Mouse (Mus musculus) forebrain, embryonic 12.5 days (tissue): ENCODE measurements at regions not wholly inside any gene's neighbourhood (a gene's known extent, or its start where the extent isn't known, plus 50 kb on each side); places are given as distances from the start of the nearest gene placed in this dataset.

ENCODE experiments used
- ATAC-seq: fragments of 200-750 bp; cut with Nextera tagmentation; 2 replicates; pipeline ENCODE4 v1.8.0; 2017; ENCODE audit warnings: moderate TSS enrichment; ENCODE audit not compliant: low FRiP score
- H3K27ac ChIP-seq: fragments of 300-500 bp; sonication (generic); 2 replicates; pipeline ENCODE4 v1.5.1; 2016; ENCODE audit warnings: mild to moderate bottlenecking
- H3K27me3 ChIP-seq: fragments of 300-500 bp; sonication (generic); 2 replicates; pipeline ENCODE4 v1.6.1; 2016; ENCODE audit warnings: mild to moderate bottlenecking
- H3K36me3 ChIP-seq: fragments of 300-500 bp; sonication (generic); replicated peaks from 2 replicates; pipeline ENCODE4 v1.6.1; 2016; ENCODE audit warnings: mild to moderate bottlenecking
- H3K4me1 ChIP-seq: fragments of 300-500 bp; sonication (generic); 2 replicates; pipeline ENCODE4 v1.6.1; 2016
- H3K4me2 ChIP-seq: fragments of 300-500 bp; sonication (generic); 2 replicates; pipeline ENCODE4 v1.6.1; 2016; ENCODE audit warnings: mild to moderate bottlenecking, moderate library complexity
- H3K4me3 ChIP-seq: fragments of 300-500 bp; sonication (generic); replicated peaks from 2 replicates; pipeline ENCODE4 v1.5.1; 2016; ENCODE audit warnings: mild to moderate bottlenecking
- H3K9ac ChIP-seq: fragments of 300-500 bp; sonication (generic); 2 replicates; pipeline ENCODE4 v1.6.1; 2016; ENCODE audit warnings: mild to moderate bottlenecking
- H3K9me3 ChIP-seq: fragments of 300-500 bp; sonication (generic); 2 replicates; pipeline ENCODE4 v1.6.1; 2016
- WGBS: fragments of 180-500 bp; shearing (Covaris S2); methylation state at CpG from one replicate; pipeline ENCODE4 v1.1.7; 2016; 5-methylcytosine and 5-hydroxymethylcytosine counted together

DNA sequence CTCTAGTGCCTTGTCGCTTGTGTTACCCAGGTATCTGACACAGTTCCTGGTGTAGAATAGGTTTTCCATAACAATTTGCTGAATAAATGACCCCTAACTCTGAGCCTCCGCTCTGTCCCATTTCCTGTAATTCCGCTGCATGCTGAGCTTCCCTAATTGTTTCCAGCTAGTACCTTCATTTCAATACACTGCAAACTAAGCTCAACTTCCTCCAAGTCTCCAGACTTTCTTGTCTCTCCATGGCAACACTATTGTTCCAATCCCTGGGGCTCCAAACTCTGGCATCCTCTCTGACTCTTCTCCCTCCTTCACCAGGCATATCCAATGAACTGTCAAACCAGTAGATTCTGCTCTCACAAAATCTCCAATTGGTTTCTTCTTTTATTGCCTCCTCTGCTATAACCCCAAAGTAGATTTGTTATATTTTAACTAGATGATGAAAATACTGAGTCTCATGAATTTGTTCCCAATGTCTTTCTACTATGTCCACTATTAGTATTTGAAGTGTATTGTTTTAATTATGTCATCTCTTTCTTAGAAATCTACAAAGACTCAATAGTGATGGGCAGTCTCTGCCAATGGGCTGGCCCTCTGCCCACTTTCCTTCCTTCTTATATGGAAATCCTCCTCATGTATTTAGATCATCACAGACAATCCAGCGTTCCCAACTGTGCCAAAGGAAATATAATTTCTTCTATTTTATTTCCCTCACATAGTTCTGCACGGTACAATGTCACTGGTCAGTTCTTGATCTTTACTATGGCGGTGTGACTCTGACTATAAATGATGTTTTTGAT lies 620.8 kb downstream of the Sqor start:
- Histone ChIP-seq H3K9ac (no peak overlapping the region), H3K4me3 (no peak overlapping the region), H3K27me3 (no peaks in the 10 kb centered on the region), H3K9me3 (no peaks in the 10 kb centered on the region), H3K4me1 (peaks cover 8% of the 10 kb centered on the region; the same call in 1 of the 2 replicates), H3K27ac (no peak overlapping the region), H3K4me2 (no peak overlapping the region), H3K36me3 (no peaks in the 10 kb centered on the region)
- WGBS = 53% methylated on average over 6 of the region's 6 CpGs
- ATAC-seq = no peak

DNA sequence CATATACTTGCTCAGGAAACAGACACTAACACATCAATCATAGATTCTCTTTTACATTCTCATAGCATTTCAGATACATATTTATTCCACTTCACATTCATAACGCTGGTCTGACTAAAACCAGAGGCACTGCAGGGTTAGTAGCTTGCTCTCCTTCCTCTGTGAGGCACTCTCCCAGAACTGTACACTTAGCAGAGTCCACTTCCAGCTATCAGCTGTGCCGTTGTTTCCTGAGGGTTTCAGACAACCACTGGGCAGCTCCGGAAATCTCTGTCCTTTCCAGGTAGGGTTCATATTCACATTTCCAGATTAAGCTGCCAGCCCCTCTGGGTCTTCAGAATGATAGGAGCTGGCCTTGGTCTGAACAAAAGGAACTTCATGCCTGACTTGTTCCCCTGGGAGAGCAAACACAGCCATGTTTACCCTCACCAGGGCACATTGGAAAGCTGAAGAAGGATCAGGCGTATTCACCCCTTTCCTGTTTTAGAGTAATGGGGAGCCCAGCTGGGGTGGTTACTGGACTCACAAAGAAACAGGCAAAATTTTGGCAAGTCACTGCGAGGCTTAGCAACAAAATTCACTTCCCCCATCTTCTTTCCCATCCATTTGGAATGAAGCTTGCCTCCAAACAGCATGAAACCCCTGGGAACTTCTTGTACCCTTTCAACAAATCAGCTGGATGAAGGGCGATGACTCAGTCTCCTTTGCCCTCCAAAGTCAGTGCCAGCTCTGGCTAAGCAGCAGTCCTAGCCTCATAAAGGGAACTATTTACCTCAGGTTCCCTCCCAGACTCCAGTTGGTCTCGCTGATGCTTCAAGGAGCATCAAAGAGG lies 622.0 kb downstream of the Sqor start:
- no peak for ATAC-seq
- Histone ChIP-seq H3K4me3 (no peak overlapping the region), H3K27ac (no peak overlapping the region), H3K27me3 (no peaks in the 10 kb centered on the region), H3K4me1 (peaks cover 8% of the 10 kb centered on the region; the same call in 1 of the 2 replicates), H3K9me3 (no peaks in the 10 kb centered on the region), H3K9ac (no peak overlapping the region), H3K4me2 (no peak overlapping the region), H3K36me3 (no peaks in the 10 kb centered on the region)
- 72% methylated on average over 7 of the region's 7 CpGs for WGBS

DNA sequence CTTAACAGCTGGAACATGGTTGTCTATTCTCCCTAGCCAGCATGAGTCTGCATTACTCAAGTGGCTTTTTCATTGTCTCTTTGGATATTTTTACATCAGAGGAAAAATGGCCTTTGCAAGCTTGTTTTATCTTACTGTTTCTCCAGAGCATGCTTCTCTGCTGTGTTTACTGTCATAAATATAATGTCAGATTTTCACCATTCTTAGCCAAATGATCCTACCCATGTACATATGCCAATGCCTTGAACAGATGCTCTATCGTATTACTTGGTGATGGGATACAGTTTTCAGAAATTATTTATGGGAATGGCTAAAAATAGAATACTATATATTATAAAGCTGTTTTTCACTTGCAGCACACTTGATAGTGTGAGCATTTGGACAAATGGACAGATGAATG lies 625.9 kb downstream of the Sqor start:
- no peak for ATAC-seq

DNA sequence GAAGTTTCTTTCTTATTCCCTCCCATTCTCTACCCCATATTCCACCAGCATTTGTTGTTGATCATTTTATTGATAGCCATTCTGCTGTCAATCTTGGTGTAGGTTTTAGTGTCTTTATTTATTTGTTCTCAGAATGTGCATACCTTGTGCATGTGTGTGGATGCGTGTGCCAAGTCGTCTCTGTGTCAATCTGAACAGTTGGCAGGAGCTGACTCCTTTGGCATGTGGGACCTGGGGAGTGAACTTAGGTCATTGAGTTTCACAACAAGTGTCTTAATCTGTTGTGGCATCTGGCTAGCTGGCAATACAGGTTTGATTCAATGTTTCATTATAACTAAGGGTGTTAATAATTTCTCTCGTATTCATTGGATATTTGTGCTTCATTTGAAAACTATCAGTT lies 629.3 kb downstream of the Sqor start:
- WGBS = 87% methylated on average over 3 of the region's 3 CpGs

More for the DNA sequence above, 625.9 kb downstream of the Sqor start:
- H3K27ac ChIP-seq = no peak overlapping the region
- 94% methylated on average over 1 of the region's 1 CpGs for WGBS
- no peaks in the 10 kb centered on the region for H3K9me3 ChIP-seq
- H3K4me1 ChIP-seq = peaks cover 3% of the 10 kb centered on the region; the same call in 1 of the 2 replicates
- no peak overlapping the region for H3K9ac ChIP-seq
- H3K36me3 ChIP-seq = no peaks in the 10 kb centered on the region
- H3K4me2 ChIP-seq = no peak overlapping the region
- no peak overlapping the region for H3K4me3 ChIP-seq
- H3K27me3 ChIP-seq = no peaks in the 10 kb centered on the region

DNA sequence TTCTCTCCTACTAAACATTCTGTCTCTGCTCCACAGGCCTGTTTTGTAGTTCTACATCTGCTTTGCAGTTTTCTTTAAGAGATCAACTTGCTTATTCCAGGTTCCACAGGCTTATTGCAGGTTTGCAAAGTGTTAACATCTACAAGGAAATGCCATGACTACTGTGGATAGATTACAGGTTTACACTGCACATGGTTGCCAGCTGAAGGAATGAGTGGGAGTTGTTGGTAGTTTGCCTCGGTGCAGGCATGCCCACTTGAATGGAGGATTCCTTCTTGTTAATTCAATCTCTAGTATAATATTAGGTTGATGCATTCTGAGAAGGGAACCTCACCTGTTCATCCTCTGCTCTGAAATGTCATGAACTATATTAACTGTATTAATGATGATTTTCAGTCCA lies 632.5 kb downstream of the Sqor start:
- H3K27ac ChIP-seq = no peak overlapping the region
- H3K4me3 ChIP-seq = no peak overlapping the region
- WGBS = 88% methylated on average over 1 of the region's 1 CpGs
- H3K36me3 ChIP-seq = no peaks in the 10 kb centered on the region
- H3K27me3 ChIP-seq = no peaks in the 10 kb centered on the region
- H3K9me3 ChIP-seq = no peaks in the 10 kb centered on the region
- H3K4me2 ChIP-seq = no peak overlapping the region
- H3K4me1 ChIP-seq = 0 out of 2 replicates have a peak, but pooled peaks cover 2% of the 10 kb centered on the region
- ATAC-seq = no peak
- no peak overlapping the region for H3K9ac ChIP-seq

More for the DNA sequence above, 629.3 kb downstream of the Sqor start:
- Histone ChIP-seq H3K4me3 (no peak overlapping the region), H3K9ac (no peak overlapping the region), H3K36me3 (no peaks in the 10 kb centered on the region), H3K9me3 (no peaks in the 10 kb centered on the region), H3K4me2 (no peak overlapping the region), H3K27ac (no peak overlapping the region), H3K27me3 (no peaks in the 10 kb centered on the region), H3K4me1 (no peaks in the 10 kb centered on the region)
- no peak for ATAC-seq

DNA sequence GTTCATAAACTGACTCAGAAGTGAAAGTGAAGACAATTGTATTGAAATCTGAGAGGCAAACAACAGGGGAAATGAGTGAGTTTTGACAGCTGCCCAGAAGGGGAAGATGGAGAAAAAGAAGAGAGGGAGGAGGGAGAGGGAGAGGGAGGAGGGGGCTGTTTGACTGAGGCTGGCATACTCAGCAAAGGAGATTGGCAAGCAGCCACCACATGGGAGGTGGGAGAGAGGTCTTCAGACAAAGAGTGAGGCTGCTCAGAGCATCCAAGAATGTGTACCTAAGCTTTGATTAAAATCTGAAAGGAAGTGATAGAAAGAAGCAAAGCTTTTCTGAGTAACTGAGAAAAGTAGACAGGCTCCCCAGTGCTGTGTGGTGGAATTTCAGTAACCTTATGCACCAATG lies 636.0 kb downstream of the Sqor start:
- H3K27ac ChIP-seq = no peak overlapping the region
- no peak overlapping the region for H3K9ac ChIP-seq
- no peaks in the 10 kb centered on the region for H3K27me3 ChIP-seq
- no peak overlapping the region for H3K4me3 ChIP-seq
- no peaks in the 10 kb centered on the region for H3K9me3 ChIP-seq
- peak; percentile 76; the same call in 1 of the 2 replicates for ATAC-seq
- H3K4me1 ChIP-seq = 0 out of 2 replicates have a peak, but pooled peaks cover 2% of the 10 kb centered on the region
- H3K4me2 ChIP-seq = no peak overlapping the region
- no peaks in the 10 kb centered on the region for H3K36me3 ChIP-seq

DNA sequence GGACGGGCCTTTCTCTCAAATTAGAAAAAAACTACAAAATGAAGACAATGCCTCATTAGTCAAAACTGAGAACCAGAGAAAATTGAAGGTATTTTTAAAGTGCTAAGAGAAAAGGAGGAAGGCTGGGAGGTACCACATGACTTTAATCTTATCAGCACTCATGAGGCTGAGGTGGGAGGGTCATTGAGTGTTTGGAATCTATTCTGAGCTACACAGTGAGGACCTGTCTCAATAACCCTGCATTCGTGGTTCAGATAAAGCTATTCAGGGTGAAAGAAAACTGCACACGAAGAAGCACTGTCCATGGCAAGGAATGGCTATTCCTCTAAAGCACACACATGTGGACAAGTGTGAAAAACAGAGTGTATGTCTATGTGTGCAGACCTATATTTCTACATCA lies 644.0 kb downstream of the Sqor start:
- Histone ChIP-seq H3K36me3 (no peaks in the 10 kb centered on the region), H3K9ac (no peak overlapping the region), H3K4me3 (no peak overlapping the region), H3K4me1 (no peaks in the 10 kb centered on the region), H3K4me2 (no peak overlapping the region), H3K27me3 (no peaks in the 10 kb centered on the region), H3K27ac (no peak overlapping the region), H3K9me3 (no peaks in the 10 kb centered on the region)
- ATAC-seq = no peak
- WGBS = 73% methylated on average over 3 of the region's 3 CpGs

DNA sequence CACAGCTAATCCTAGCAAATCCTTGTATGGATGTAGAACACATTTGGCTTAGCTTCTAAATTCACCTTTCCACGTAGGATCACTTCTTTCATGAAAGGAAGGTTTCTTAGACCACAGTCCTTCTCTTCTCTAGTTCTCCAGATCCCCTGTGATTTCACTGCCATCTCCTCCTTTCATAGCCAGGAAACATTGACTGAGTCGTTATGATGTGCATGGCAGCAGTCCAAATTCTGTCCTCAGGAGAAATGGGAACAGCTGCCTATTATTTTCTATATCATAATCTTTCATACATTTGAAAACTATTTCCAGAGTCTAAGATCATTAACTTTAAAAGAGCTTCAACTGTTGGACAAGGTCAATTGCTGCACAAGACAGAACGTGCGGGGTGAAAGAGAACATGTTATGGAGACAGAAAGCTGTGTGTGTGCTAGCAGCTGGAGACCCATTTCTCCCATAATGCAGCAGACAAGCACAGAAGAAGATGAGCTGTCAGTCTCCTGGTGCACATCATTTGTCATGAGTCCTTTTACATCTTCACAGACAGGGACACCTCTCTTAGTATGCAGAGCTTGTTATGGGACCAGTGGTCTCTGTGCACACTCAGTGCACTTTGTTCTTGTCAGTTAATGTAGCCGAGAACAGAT lies 631.6 kb upstream of the Sema6d start:
- Histone ChIP-seq H3K9me3 (no peaks in the 10 kb centered on the region), H3K27ac (no peak overlapping the region)

DNA sequence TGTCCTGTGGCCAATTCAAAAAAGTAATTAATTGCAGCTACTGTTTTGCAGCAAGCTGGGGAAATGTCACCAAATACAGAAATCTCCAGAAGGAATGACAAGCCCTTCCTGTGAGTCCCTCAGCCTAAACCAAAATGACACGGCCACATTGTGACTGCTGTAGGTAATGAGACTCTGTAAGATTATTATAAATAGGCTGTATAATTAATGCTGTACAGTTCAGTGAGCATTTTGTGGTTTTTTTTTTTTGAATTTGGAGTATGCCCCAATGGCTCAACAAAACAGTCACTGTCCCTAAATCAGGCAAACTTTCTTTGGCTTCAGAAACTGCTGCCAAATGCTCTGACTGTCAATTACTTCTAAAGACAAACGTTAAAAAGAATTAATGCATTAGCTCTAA lies 615.9 kb upstream of the Sema6d start:
- H3K36me3 ChIP-seq = no peaks in the 10 kb centered on the region
- no peaks in the 10 kb centered on the region for H3K9me3 ChIP-seq
- no peak overlapping the region for H3K9ac ChIP-seq
- H3K4me1 ChIP-seq = no peaks in the 10 kb centered on the region; the same call in 1 of the 2 replicates
- no peak overlapping the region for H3K4me3 ChIP-seq
- no peaks in the 10 kb centered on the region for H3K27me3 ChIP-seq
- ATAC-seq = no peak
- 38% methylated on average over 2 of the region's 2 CpGs for WGBS
- H3K27ac ChIP-seq = no peak overlapping the region
- no peak overlapping the region for H3K4me2 ChIP-seq

More for the DNA sequence above, 631.6 kb upstream of the Sema6d start:
- ATAC-seq = no peak
- Histone ChIP-seq H3K4me2 (no peak overlapping the region), H3K27me3 (no peaks in the 10 kb centered on the region), H3K4me1 (no peaks in the 10 kb centered on the region), H3K9ac (no peak overlapping the region), H3K4me3 (no peak overlapping the region), H3K36me3 (no peaks in the 10 kb centered on the region)
- WGBS = 69% methylated on average over 5 of the region's 5 CpGs

DNA sequence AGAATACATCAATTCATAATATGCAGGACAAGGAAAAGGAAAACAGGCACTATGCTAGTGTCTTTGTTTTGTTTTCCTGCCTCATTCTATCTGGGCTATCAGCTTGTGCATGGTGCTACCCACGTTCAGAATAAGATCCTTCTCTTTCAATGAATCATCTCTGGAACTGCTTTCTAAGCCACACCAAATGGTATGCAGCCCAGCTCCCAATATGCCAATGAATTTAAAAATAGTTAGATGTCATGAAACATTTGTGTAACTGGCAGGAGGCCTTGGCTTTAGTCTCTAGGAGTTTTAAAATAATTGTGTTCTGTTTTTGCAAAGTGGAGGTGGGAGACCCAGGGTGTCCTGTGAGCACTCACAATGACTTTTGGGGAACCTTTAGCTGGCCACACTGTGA lies 603.1 kb upstream of the Sema6d start:
- H3K4me3 ChIP-seq = no peak overlapping the region
- WGBS = 52% methylated on average over 1 of the region's 1 CpGs
- H3K9me3 ChIP-seq = no peaks in the 10 kb centered on the region
- H3K4me1 ChIP-seq = no peaks in the 10 kb centered on the region
- no peaks in the 10 kb centered on the region for H3K36me3 ChIP-seq
- no peaks in the 10 kb centered on the region for H3K27me3 ChIP-seq
- H3K9ac ChIP-seq = no peak overlapping the region
- H3K27ac ChIP-seq = no peak overlapping the region
- no peak for ATAC-seq
- no peak overlapping the region for H3K4me2 ChIP-seq

DNA sequence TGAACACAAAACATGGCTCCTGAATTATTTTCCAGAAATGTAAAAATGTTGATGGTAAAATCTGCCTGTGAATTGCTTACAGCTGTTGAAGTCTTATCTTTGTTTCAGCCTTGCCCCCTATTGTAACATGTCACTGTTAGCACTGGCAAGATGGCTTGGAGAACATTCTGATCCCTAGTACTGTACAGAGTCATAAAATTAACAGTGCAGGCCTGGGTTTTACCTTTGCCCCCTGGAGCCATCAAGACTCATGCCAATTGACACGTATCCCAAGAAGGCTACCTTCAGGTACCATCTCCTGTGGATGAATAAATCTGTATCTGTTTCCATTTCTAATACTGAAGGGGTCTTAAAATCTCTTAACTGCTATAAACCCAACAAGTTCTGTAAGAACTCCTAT lies 583.6 kb upstream of the Sema6d start:
- no peaks in the 10 kb centered on the region for H3K9me3 ChIP-seq
- H3K36me3 ChIP-seq = no peaks in the 10 kb centered on the region
- no peak for ATAC-seq
- H3K4me1 ChIP-seq = no peaks in the 10 kb centered on the region
- H3K4me2 ChIP-seq = no peak overlapping the region
- no peak overlapping the region for H3K27ac ChIP-seq
- no peaks in the 10 kb centered on the region for H3K27me3 ChIP-seq
- H3K4me3 ChIP-seq = no peak overlapping the region
- 77% methylated on average over 1 of the region's 1 CpGs for WGBS
- no peak overlapping the region for H3K9ac ChIP-seq

DNA sequence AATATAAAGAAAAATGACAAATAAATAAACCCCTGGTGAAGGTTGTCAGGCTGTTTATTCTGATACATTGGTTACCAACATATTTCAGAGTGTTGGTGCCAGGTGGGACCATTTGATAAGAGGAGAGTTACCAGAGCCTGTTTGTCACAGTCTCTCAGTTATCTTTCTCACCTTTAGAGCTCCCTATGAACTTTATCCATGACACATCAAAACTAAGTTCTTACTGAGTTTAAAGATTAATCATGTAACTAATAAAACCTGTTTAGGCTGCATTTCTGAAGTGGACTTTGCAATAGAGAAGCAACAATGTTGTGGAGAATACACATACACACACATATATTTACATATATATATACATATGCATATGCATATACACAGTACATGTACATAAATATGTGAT lies 582.7 kb upstream of the Sema6d start:
- Histone ChIP-seq H3K4me3 (no peak overlapping the region), H3K9me3 (no peaks in the 10 kb centered on the region), H3K36me3 (no peaks in the 10 kb centered on the region), H3K4me2 (no peak overlapping the region), H3K9ac (no peak overlapping the region), H3K27me3 (no peaks in the 10 kb centered on the region), H3K4me1 (no peaks in the 10 kb centered on the region), H3K27ac (no peak overlapping the region)
- no peak for ATAC-seq
